Comparison of ENCODE assay signal across 10 mouse cellular contexts in the genomic region with DNA sequence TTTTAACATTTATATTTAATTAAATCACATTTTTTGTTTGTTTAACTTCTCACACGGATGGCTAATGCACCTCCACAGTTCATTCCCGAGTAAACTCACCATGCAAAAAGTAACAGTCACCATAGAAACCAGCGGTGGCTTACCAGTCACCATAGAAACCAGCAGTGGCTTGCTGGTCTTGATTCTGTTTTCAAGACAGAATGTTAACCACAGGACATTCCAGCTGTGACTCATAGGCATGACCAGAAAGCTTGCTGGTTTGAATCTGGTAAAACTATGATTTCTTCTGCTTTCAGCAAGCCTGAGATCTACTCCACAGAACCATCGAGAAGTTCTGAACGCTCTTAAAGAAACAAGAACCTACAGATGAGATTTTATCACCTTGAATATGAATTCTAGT.
DNase-seq lines count a peak whose midpoint lies in the region; ATAC-seq and TF ChIP-seq lines count a peak whose summit lies in the region.
"Had no signal": no experiment of that assay in that cellular context is flagged by ENCODE, and none has a peak within 500 bp of the region (broad histone marks: within the 10 kb centered on the region; RNA-seq: fewer than 3 reads in every experiment).

No protein-coding gene starts in this region.

- H3K36me3 ChIP-seq in MEL (ENCODE audit: control insufficient read depth in 1 of 2, insufficient read depth in 2 of 2, low read length in 2 of 2) = peaks cover 0 to 25% of the 10 kb centered on the region in 2 experiments; a peak in 2 of 4 replicates
- no peaks in the 10 kb centered on the region for H3K36me3 ChIP-seq in forebrain, embryonic 11.5 days (ENCODE audit: control insufficient read depth, insufficient read depth, low read length)
- H3K36me3 ChIP-seq: G1E had no signal

- H3K4me2 ChIP-seq in forebrain, embryonic 11.5 days (ENCODE audit: low read depth, low read length, severe bottlenecking) = no peak overlapping the region

- no peak for DNase-seq in gastrocnemius, adult 2 months
- no peak for DNase-seq in gastrocnemius, postnatal 36 days
- DNase-seq in MEL (ENCODE audit: low read depth, low spot score) = peak; percentile 29
- DNase-seq in forebrain, embryonic 11.5 days (ENCODE audit: low spot score) = peak; percentile 55
- peak; percentile 46 for DNase-seq in lung, postnatal 10 days
- no peak for DNase-seq in spleen, adult 18-20 months
- no peak for DNase-seq in spleen, postnatal 4 days (ENCODE audit: low spot score in 2 of 2)
- no peak for DNase-seq in layer of hippocampus, adult 11-12 months (ENCODE audit: low spot score)

- no peak overlapping the region for H3K9ac ChIP-seq in MEL (ENCODE audit: control insufficient read depth, low read depth, low read length, poor library complexity, severe bottlenecking)
- H3K9ac ChIP-seq in forebrain, embryonic 11.5 days (ENCODE audit: low read length) = no peak overlapping the region
- H3K9ac ChIP-seq: liver, embryonic 14.5 days had no signal

- TF ChIP-seq CTCF in gastrocnemius, adult 2 months (IDR thresholded peaks at IDR 0.05) = no peak
- no peak for TF ChIP-seq CTCF in MEL (IDR thresholded peaks at IDR 0.05 in 2 of 3, conservative IDR thresholded peaks at IDR 0.05 in 1 of 3; ENCODE audit: control insufficient read depth in 1 of 3, insufficient read depth in 1 of 3, low read depth in 2 of 3, low read length in 3 of 3, poor library complexity in 1 of 3, severe bottlenecking in 1 of 3)

- H3K79me2 ChIP-seq in MEL (ENCODE audit: control insufficient read depth, insufficient read depth, low read length, poor library complexity) = no peaks in the 10 kb centered on the region

- WGBS in forebrain, embryonic 11.5 days = 38% methylated on average over 5 of the region's 5 CpGs

- intact Hi-C loops in gastrocnemius, adult 2 months (cut with DNase I) = no loop called here
- intact Hi-C loops in gastrocnemius, postnatal 36 days (cut with DNase I) = no loop called here

- peak overlapping the region; percentile 68 for H3K27ac ChIP-seq in gastrocnemius, adult 2 months
- H3K27ac ChIP-seq in MEL (ENCODE audit: control insufficient read depth, low read depth, low read length) = no peak overlapping the region
- H3K27ac ChIP-seq in forebrain, embryonic 11.5 days (ENCODE audit: low read depth, low read length) = no peak overlapping the region
- H3K27ac ChIP-seq: liver, embryonic 14.5 days had no signal

- no peak overlapping the region for H3K4me3 ChIP-seq in gastrocnemius, adult 2 months
- H3K4me3 ChIP-seq in MEL (ENCODE audit: control insufficient read depth in 1 of 2, insufficient read depth in 1 of 2, low read depth in 2 of 2, low read length in 2 of 2) = no peak overlapping the region
- no peak overlapping the region for H3K4me3 ChIP-seq in forebrain, embryonic 11.5 days (ENCODE audit: low read depth, low read length)

- TF ChIP-seq EP300 in MEL (IDR thresholded peaks at IDR 0.05; ENCODE audit: low read depth in 1 of 2, low read length in 2 of 2) = no peak

- peaks cover 2 to 12% of the 10 kb centered on the region in 2 experiments; a peak in 2 of 4 replicates for H3K4me1 ChIP-seq in MEL (ENCODE audit: control insufficient read depth in 1 of 2, insufficient read depth in 2 of 2, low read length in 2 of 2)
- no peaks in the 10 kb centered on the region for H3K4me1 ChIP-seq in forebrain, embryonic 11.5 days (replicated peaks; ENCODE audit: control insufficient read depth, insufficient read depth, low read length)

- H3K9me3 ChIP-seq in MEL (replicated peaks; ENCODE audit: insufficient read depth, low read length) = no peaks in the 10 kb centered on the region
- H3K9me3 ChIP-seq in forebrain, embryonic 11.5 days (ENCODE audit: control insufficient read depth, low read length) = no peaks in the 10 kb centered on the region
- H3K9me3 ChIP-seq: G1E had no signal

- ATAC-seq in forebrain, embryonic 11.5 days (replicated peaks; ENCODE audit: low FRiP score) = peak; percentile 84

- TF ChIP-seq RAD21 in MEL (IDR thresholded peaks at IDR 0.05; ENCODE audit: low read depth, low read length) = no peak

- no peak for TF ChIP-seq POLR2A in MEL (IDR thresholded peaks at IDR 0.05; ENCODE audit: control insufficient read depth in 1 of 2, insufficient read depth in 1 of 2, low read depth in 1 of 2, low read length in 2 of 2, poor library complexity in 1 of 2)

- H3K27me3 ChIP-seq in MEL (ENCODE audit: control insufficient read depth in 1 of 2, insufficient read depth in 2 of 2, low read length in 2 of 2) = no peaks in the 10 kb centered on the region
- no peaks in the 10 kb centered on the region for H3K27me3 ChIP-seq in forebrain, embryonic 11.5 days (ENCODE audit: control insufficient read depth, insufficient read depth, low read length)

TF ChIP-seq in MEL, 35 proteins besides CTCF, POLR2A, EP300 and RAD21:
- TF ChIP-seq CHD2 (IDR thresholded peaks at IDR 0.05; ENCODE audit: low read length) = no peak
- TF ChIP-seq NELFE (IDR thresholded peaks at IDR 0.05; ENCODE audit: low read depth, low read length) = no peak
- no peak for TF ChIP-seq MYC (IDR thresholded peaks at IDR 0.05; ENCODE audit: low read depth, low read length)
- TF ChIP-seq RCOR1 (IDR thresholded peaks at IDR 0.05; ENCODE audit: low read depth, low read length) = no peak

Comparison
In these comparisons a context has a peak if more than half of its experiments do, and no peak if none do; other contexts are left out.
1. DNase-seq: peak in MEL (single experiment), forebrain, embryonic 11.5 days (single experiment) and lung, postnatal 10 days (single experiment); none in gastrocnemius, adult 2 months (single experiment), gastrocnemius, postnatal 36 days (0 of 2), spleen, adult 18-20 months (0 of 2), spleen, postnatal 4 days (0 of 2) and layer of hippocampus, adult 11-12 months (single experiment).